Mouse (Mus musculus): ENCODE measurements at regions not wholly inside any gene's neighbourhood (a gene's known extent, or its start where the extent isn't known, plus 50 kb on each side); places are given as distances from the start of the nearest gene placed in this dataset.

DNA sequence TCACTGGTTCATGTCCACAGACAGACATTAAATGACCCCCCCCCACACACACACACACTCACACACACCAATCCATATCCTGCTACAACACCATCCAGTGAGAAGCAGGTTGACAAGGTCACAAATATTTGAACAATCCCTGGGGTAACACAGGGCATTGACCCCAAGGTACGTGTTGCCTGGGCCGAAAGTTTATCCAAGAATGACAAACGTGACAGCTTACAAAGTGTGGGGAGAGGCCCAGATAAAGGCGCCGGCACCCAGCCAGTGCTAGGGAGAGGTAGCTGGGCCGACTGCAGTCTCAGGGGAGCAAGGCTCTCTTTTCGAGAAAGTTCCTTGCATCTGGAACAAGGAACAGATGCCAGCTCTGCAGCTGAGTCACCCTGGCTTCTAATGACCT, 337.8 kb upstream of the Tbx3 start:
- DNase-seq (ENCODE audit: extremely low read depth, insufficient read length, low spot score): peak; percentile 10

DNA sequence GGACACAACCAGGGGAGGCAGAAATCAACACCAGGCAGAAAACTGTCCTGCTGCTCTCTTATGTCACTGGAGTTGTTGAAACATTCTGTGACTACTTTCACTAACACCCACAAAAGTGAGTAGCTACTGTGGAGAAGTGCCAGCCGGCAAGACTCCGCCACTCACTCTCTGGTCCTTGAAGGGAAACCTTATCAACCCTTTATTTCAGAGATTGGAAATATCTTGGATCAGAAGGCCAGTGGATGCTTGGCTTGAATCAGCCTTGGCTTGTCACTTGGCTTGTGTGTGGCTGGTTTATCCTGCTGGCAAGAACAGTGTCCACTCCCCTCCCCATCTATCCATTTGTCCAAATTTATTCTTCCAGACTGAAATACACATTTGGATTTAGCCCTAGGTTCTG, 335.3 kb upstream of the Tbx3 start:
- no peak for DNase-seq (ENCODE audit: extremely low read depth, insufficient read length, low spot score)

DNA sequence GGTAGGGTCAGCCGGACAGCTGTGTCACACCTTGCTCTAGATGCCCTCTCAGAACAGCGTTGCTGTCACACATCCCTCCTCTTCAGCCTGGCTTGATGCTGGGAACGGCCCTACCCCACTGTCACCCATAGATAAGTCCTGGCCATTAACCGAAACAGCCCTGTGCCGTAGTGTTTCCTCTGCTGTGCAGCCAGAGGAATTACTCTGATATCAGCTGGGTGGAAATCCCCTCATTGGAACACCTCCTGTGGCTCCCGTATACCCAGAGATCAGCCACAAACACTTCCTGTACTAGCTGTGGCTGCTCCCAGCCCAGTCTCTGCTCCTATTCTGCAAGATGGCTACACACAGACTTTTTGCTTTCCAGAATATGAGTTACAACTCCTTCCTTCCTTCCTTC, 334.5 kb upstream of the Tbx3 start:
- no peak for DNase-seq (ENCODE audit: extremely low read depth, insufficient read length, low spot score)

DNA sequence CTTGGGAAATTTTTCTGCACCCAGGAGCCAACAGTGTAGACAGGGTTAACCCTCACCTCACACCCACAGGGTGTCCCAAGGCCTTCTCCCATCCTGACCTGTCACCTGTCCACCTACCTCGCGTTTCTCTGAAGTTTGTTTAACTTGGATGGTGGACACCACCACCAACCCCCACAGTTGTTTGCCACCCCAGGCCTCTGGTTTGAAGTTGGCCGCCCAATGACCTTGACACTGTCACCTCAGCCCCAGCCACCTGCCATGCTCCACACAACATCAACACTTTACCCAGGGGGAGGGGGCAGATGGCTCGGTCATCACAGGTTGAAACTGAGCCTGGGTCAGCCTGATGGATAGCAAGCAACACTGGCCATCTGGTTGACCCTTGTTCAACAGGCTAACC, 332.7 kb upstream of the Tbx3 start:
- no peak for DNase-seq (ENCODE audit: extremely low read depth, insufficient read length, low spot score)

GRCm38 (mm10) chr5:119338711-119339110, 331.8 kb upstream of the Tbx3 start:
- DNase-seq (ENCODE audit: extremely low read depth, insufficient read length, low spot score): no peak

- DNase-seq (ENCODE audit: extremely low read depth, insufficient read length, low spot score): no peak
These were observed 322.2 kb upstream of the Tbx3 start for GRCm38 (mm10) chr5:119348303-119348702.

- no peak for DNase-seq (ENCODE audit: extremely low read depth, insufficient read length, low spot score)
These were observed 321.1 kb upstream of the Tbx3 start for GRCm38 (mm10) chr5:119349395-119349794.

- no peak for DNase-seq (ENCODE audit: extremely low read depth, insufficient read length, low spot score)
These were observed 320.0 kb upstream of the Tbx3 start for GRCm38 (mm10) chr5:119350325-119350915.

- DNase-seq (ENCODE audit: extremely low read depth, insufficient read length, low spot score): no peak
These were observed 315.0 kb upstream of the Tbx3 start for GRCm38 (mm10) chr5:119355471-119355870.

DNA sequence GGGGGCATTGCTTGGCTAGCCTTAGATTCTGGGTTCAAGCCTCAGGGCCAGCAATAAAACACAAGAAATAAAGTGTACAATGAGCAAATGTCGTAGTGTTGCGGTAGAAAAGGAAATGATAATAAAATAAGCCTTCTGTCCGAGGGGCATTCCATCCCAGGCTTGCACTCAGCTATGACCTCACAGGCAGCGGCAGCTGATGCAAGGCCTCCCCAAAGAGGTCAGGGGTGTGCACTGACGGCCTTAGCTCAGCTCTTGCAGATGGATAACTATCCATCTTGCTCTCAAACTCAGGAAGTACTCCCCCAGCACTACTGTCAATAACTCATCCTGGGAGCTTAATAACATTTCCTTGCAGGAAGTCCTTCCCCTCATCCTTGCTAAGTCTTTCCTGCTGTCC, 314.4 kb upstream of the Tbx3 start:
- no peak for DNase-seq (ENCODE audit: extremely low read depth, insufficient read length, low spot score)

GRCm38 (mm10) chr5:119359709-119360108, 310.8 kb upstream of the Tbx3 start:
- DNase-seq (ENCODE audit: extremely low read depth, insufficient read length, low spot score): peak; percentile 29

GRCm38 (mm10) chr5:119360351-119360750, 310.1 kb upstream of the Tbx3 start:
- DNase-seq (ENCODE audit: extremely low read depth, insufficient read length, low spot score): no peak

GRCm38 (mm10) chr5:119361406-119362044, 308.9 kb upstream of the Tbx3 start:
- no peak for DNase-seq (ENCODE audit: extremely low read depth, insufficient read length, low spot score)

- no peak for DNase-seq (ENCODE audit: extremely low read depth, insufficient read length, low spot score)
These were observed 308.0 kb upstream of the Tbx3 start for GRCm38 (mm10) chr5:119362452-119362851.

DNA sequence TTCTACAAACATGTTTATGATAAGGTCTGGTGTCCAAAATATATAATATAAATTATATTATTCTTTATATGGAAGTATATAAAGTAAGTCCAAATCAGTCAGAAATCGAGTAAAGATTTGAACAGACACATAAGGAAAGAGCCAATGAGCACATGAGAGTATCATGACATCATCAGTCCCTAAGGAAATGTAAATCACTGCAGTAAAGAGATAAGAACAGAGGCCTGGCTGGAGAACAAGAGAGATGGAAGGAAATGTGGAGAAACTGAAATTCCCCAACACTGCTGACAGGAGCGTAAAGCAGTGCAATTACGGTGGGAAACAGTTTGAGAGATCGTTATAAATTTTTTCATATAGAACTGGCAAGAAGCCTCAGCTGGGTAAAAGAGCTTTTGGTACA, 306.2 kb upstream of the Tbx3 start:
- no peak for DNase-seq (ENCODE audit: extremely low read depth, insufficient read length, low spot score)

DNA sequence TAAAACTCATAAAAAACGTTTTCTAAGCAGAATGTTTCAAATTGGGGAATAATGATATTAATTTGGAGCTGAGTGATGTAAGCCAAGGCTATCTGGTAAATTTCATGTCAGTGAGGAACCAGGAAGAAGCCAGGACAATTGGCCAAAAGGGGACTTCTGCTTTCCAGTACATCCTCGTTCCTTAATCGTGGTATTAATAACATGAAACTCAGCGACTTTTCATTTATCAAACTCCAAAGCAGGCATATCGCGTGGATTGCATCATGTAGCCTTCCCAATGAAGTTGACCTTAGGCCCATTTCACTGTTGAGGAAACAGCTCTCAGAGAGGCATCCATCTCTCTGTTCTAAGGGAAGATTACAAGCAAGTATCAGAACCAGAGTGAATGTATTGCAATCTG, 305.3 kb upstream of the Tbx3 start:
- DNase-seq (ENCODE audit: extremely low read depth, insufficient read length, low spot score): no peak

GRCm38 (mm10) chr5:119366296-119366695, 304.2 kb upstream of the Tbx3 start:
- no peak for DNase-seq (ENCODE audit: extremely low read depth, insufficient read length, low spot score)

GRCm38 (mm10) chr5:119370481-119370880, 300.0 kb upstream of the Tbx3 start:
- no peak for DNase-seq (ENCODE audit: extremely low read depth, insufficient read length, low spot score)

- no peak for DNase-seq (ENCODE audit: extremely low read depth, insufficient read length, low spot score)
These were observed 299.5 kb upstream of the Tbx3 start for GRCm38 (mm10) chr5:119370931-119371330.

GRCm38 (mm10) chr5:119373774-119374700, 296.4 kb upstream of the Tbx3 start:
- DNase-seq (ENCODE audit: extremely low read depth, insufficient read length, low spot score): no peak

GRCm38 (mm10) chr5:119374861-119375260, 295.6 kb upstream of the Tbx3 start:
- DNase-seq (ENCODE audit: extremely low read depth, insufficient read length, low spot score): no peak

DNA sequence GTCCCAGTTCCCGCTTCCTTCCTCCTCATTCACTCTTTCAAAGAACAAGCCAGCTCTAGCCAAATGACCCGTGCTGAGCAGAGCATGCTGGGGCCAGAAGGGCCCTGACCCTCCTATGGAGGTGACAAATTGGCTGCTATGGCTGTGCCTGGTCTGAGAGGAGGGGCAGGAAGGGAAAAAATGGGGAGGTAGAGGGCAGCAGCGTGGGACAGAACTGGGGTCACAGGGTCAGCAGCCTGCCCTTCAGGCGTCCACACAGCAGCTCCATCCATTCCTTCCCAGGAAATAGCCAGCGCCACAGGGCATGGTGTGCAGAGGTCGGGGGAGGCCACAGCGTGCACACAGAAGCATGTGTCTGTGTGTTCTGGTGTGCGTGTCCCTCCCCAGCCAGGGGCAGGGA, 292.2 kb upstream of the Tbx3 start:
- DNase-seq (ENCODE audit: extremely low read depth, insufficient read length, low spot score): no peak
